Mouse (Mus musculus) spleen, embryonic (tissue): ENCODE results near the gene Tjp3.

ENCODE experiments used
- CTCF ChIA-PET: fragments of 350-600 bp; sonication (Branson Sonifier 250); formaldehyde crosslinking; loops from one replicate; lab custom pipeline; 2022; lab: Charles Lee

Gene Tjp3

GRCm38 (mm10) chr10:81299585-81300351 is 8.4 kb upstream of the Tjp3 start:
- CTCF ChIA-PET: interaction anchor here (0.5 to 0.7 kb wide), 2 partner anchors 127 to 148 kb away, joined by 5 read pairs; no protein-coding TSS in a partner anchor

GRCm38 (mm10) chr10:81298369-81299100 is 7.2 kb upstream of the Tjp3 start:
- CTCF ChIA-PET: interaction anchor here (0.6 to 0.7 kb wide), 3 partner anchors 48 to 207 kb away, joined by 3 to 5 read pairs (median 4); no protein-coding TSS in a partner anchor

GRCm38 (mm10) chr10:81297845-81298244 is 6.5 kb upstream of the Tjp3 start:
- CTCF ChIA-PET: interaction anchor here (0.6 kb wide), 2 partner anchors 48 to 208 kb away, joined by 3 to 4 read pairs; no protein-coding TSS in a partner anchor

- CTCF ChIA-PET: no interaction called here
Measured at GRCm38 (mm10) chr10:81297246-81297645, 5.9 kb upstream of the Tjp3 start.

- CTCF ChIA-PET: no interaction called here
Measured at GRCm38 (mm10) chr10:81295185-81295584, 3.8 kb upstream of the Tjp3 start.

GRCm38 (mm10) chr10:81294442-81294841 is 3.1 kb upstream of the Tjp3 start:
- CTCF ChIA-PET: no interaction called here

GRCm38 (mm10) chr10:81293334-81294030 is 2.1 kb upstream of the Tjp3 start:
- CTCF ChIA-PET: interaction anchor here (1.2 to 1.8 kb wide), 2 partner anchors 8 to 24 kb away, joined by 3 to 7 read pairs; no protein-coding TSS in a partner anchor

- CTCF ChIA-PET: interaction anchor here (0.6 to 1.8 kb wide), 4 partner anchors 9 to 25 kb away, joined by 3 to 7 read pairs (median 3); no protein-coding TSS in a partner anchor
Measured at GRCm38 (mm10) chr10:81292554-81293333, 1.4 kb upstream of the Tjp3 start, which contains the start of gene Pip5k1c. TSS of gene Pip5k1c (plus strand) at chr10:81292963.

GRCm38 (mm10) chr10:81290698-81291460 is 502 bp downstream of the Tjp3 start:
- CTCF ChIA-PET: interaction anchor here (0.7 to 0.9 kb wide), 3 partner anchors 15 to 88 kb away, joined by 3 to 23 read pairs (median 13); no protein-coding TSS in a partner anchor

GRCm38 (mm10) chr10:81289811-81290210 is 1.6 kb downstream of the Tjp3 start:
- CTCF ChIA-PET: interaction anchor here (0.5 to 2.7 kb wide), 3 partner anchors 15 to 115 kb away, joined by 3 to 11 read pairs (median 4); no protein-coding TSS in a partner anchor

GRCm38 (mm10) chr10:81289278-81289677 is 2.1 kb downstream of the Tjp3 start:
- CTCF ChIA-PET: interaction anchor here (0.5 to 2.7 kb wide), 6 partner anchors 16 to 116 kb away, joined by 3 to 11 read pairs (median 5); partner anchors contain the start of genes Apba3 and Mrpl54

- CTCF ChIA-PET: interaction anchor here (0.6 to 2.7 kb wide), 4 partner anchors 16 to 475 kb away, joined by 3 to 11 read pairs (median 5); partner anchors contain the start of genes Apba3 and Mrpl54
Measured at GRCm38 (mm10) chr10:81288601-81289000, 2.8 kb downstream of the Tjp3 start.

GRCm38 (mm10) chr10:81287513-81288157 is 3.7 kb downstream of the Tjp3 start:
- CTCF ChIA-PET: interaction anchor here (0.5 to 2.7 kb wide), 3 partner anchors 17 to 1237 kb away, joined by 5 to 15 read pairs (median 11); partner anchors contain the start of genes Apba3 and Mrpl54

- CTCF ChIA-PET: no interaction called here
Measured at GRCm38 (mm10) chr10:81286586-81286985, 4.8 kb downstream of the Tjp3 start.

GRCm38 (mm10) chr10:81285694-81286450 is 5.5 kb downstream of the Tjp3 start:
- CTCF ChIA-PET: interaction anchor here (0.5 to 0.7 kb wide), 2 partner anchors 14 to 141 kb away, joined by 3 to 4 read pairs; no protein-coding TSS in a partner anchor

- CTCF ChIA-PET: interaction anchor here (0.7 kb wide), 1 partner anchor 11 kb away, joined by 3 read pairs; no protein-coding TSS in a partner anchor
Measured at GRCm38 (mm10) chr10:81284719-81285118, 6.7 kb downstream of the Tjp3 start.

- CTCF ChIA-PET: interaction anchor here (0.7 kb wide), 1 partner anchor 12 kb away, joined by 3 read pairs; no protein-coding TSS in a partner anchor
Measured at GRCm38 (mm10) chr10:81284189-81284588, 7.2 kb downstream of the Tjp3 start.

- CTCF ChIA-PET: no interaction called here
Measured at GRCm38 (mm10) chr10:81279496-81279895, 11.9 kb downstream of the Tjp3 start.
